Mouse (Mus musculus) c-Kit-positive CD71-positive TER-119-positive erythroid progenitor cells, embryonic 14.5 days (primary cell): ENCODE measurements around the gene Ifitm6.
"Not testable (repeated sequence)": the region's sequence is repeated elsewhere in the genome, so short reads cannot be mapped to it uniquely, and the experiment has no call there.

Experiments used
- DNase-seq: peaks from one replicate; pipeline ENCODE4 v3.0.0-alpha.2; 2013; ENCODE audit warnings: low spot score

Ifitm6 gene

GRCm38 (mm10) chr7:141008312-141008761, 9.4 kb downstream of the Ifitm6 start:
- DNase-seq = no peak

DNA sequence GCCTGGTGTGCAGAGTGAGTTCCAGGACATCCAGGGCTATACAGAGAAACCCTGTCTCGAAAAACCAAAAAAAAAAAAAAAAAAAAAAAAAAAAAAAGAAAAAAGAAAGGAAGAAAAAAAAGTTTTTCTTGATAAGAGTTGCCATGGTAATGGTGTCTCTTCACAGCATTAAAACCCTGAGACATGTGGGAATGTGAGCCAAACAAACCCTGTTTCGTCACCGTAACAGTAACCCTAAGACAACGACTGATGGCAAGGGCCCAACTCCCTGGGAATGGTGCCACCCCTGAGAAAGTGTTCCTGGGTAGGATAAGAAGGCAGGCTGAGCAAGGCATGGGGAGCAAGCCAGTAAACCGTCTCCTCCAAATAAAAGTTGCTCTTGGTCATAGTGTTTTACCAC, 10.8 kb downstream of the Ifitm6 start:
- no peak for DNase-seq

DNA sequence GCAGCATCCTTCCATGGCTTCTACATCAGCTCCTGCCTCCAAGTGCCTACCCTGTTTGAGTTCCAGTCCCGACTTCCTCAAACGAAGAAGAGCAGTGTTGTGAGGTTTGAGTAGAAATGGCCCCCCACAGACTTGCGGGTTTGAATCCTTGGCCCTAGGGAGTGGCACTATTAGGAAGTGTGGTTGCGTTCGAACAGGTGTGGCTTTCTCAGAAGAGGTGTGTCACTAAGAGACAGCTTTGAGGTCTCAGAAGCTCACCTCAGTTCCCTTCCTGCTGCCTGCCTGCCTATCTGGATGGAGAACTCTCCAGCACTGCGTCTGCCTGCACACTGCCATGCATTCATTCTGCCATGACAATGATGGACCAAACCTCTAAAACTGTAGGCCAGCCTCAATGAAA, 11.3 kb downstream of the Ifitm6 start:
- no peak for DNase-seq

- DNase-seq = no peak
Observed at GRCm38 (mm10) chr7:141003248-141004010, 14.3 kb downstream of the Ifitm6 start.

DNA sequence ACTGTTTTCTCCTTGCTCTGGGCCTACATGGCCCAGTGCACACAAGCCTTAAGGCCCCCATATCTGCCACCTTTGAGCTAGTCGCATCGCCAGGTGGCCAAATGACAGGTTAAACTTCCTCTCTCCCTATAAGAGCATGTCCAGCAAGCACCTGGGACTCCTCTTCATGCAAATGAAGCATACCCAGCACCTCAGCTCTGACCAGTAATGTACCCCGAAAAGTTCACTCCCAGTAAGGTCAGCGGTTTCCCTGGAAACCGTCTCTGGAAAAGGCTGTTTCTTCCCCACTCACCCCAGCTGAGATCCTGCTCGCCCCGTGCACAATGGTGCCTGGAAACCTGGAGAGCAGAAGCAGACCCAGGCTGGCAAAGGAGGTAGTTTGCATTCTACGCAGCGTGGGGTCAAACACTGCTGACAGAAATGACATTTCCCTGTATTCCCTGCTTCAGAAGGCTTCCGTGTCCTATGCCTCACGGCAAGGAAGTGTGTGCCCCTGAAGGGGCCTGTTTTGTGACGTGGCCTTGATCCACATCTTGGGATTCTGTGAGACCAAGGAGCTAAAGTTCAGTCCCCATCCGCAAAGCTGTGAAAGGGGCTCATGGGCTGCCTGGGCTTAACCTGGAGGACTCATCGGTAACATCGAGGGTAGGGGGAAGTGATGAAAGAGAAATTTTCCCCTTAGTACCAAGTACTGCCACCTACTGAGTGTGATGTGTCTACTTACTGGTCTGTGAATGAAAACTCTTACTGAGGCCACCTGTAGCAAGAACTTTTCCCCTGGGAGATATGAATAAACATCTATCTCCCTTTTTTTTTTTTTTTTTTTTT, 16.6 kb downstream of the Ifitm6 start:
- no peak for DNase-seq

DNA sequence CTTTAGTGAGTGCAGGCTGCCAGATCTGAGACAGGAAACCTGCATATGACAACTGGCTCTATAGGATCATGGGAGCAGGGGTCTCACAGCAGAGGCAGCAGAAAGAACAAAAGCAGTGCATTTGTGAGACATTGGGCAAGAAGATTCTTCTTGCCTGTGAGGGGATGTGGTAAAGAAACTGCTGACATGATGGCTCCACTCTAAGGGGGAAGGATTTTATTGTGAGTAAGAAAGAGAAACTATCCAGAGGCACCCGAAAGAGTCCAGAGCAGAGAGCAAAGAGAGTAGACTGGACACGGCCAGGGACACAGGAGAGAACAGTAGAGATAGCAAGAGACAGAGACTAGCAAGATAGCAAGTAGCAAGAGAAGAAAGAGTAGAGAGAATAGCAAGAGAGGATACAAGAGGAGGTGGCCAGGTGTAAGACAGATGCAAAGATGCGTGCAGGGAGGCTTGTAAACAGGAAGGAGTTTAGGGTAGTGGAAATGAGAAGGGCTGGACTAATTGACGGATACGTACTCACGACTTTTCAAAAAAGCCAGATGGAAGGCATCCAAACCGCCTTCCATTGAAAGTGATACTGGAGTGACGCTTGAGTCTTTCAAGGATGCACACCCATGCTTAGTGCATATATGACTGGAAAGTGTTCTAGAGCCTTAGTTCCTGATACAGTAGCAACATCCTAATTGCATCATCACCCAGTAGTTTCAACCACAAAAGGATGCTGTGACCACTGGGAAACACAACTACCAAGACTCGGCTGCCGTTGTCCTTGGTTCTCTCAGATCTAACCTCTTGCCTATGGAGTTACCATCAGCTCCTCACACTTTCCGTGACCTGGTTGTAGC, 18.6 kb downstream of the Ifitm6 start:
- no peak for DNase-seq

GRCm38 (mm10) chr7:140997817-140998216, 19.9 kb downstream of the Ifitm6 start:
- no peak for DNase-seq

- DNase-seq = no peak
Observed at GRCm38 (mm10) chr7:140991117-140991689, 26.5 kb downstream of the Ifitm6 start.

- DNase-seq = no peak
Observed at GRCm38 (mm10) chr7:140990622-140991021, 27.1 kb downstream of the Ifitm6 start.

- no peak for DNase-seq
Observed at GRCm38 (mm10) chr7:140990185-140990584, 27.5 kb downstream of the Ifitm6 start.

GRCm38 (mm10) chr7:140989022-140989421, 28.7 kb downstream of the Ifitm6 start:
- DNase-seq = no peak

GRCm38 (mm10) chr7:140987182-140988138, 30.3 kb downstream of the Ifitm6 start:
- no peak for DNase-seq

GRCm38 (mm10) chr7:140982971-140983370, 34.8 kb downstream of the Ifitm6 start:
- DNase-seq = no peak

GRCm38 (mm10) chr7:140981704-140982103, 36.0 kb downstream of the Ifitm6 start:
- DNase-seq = no peak

- not testable (repeated sequence) for DNase-seq
Observed at GRCm38 (mm10) chr7:140976720-140977119, 41.0 kb downstream of the Ifitm6 start.

- no peak for DNase-seq
Observed at GRCm38 (mm10) chr7:140975465-140975864, 42.3 kb downstream of the Ifitm6 start.

GRCm38 (mm10) chr7:140974940-140975339, 42.8 kb downstream of the Ifitm6 start:
- DNase-seq = no peak

DNA sequence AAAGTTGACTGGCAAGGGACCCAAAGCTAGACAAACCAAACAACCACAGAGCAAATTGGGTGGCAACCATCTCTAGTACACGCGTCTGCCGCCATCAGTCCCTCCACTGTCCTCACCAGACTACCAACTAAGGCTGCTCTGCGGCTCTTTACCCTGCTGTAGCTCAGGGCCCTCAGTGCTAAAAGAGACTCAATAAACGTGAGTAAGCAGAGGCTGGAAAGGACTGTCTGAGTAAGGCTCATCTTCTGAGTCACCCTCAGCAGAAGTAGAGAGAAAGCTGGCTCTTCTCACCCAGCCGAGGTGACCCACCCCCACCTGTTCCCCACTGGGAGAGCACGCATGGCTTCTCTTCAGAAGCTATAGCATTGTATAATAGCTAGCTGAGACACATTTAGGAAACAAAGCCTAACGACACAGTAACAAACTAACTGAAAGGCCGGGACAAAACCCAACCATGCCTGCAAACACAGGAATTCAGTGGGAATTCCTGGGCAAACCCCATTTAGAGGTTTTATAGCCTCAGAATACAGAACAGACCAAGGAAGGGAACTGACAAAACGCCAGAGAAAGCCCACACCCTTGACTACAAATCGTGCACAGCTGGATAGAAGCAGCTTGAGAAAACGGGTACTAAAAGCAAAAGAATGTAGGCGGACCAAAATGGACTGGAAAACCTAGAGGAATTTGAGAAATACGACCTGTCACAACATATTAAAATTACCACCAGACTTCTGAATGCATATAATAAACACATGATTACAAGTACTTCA, 44.1 kb downstream of the Ifitm6 start:
- no peak for DNase-seq

GRCm38 (mm10) chr7:140971479-140972171, 46.1 kb downstream of the Ifitm6 start:
- no peak for DNase-seq
